Mouse (Mus musculus) 3T3-L1 (cell line): ENCODE results near the gene Atp6v0b.
A peak's percentile ranks its signal among the peaks of the same experiment; 100 is the strongest.

Source experiments
- DNase-seq: peaks from one replicate; pipeline ENCODE4 v3.0.0-alpha.2; 2015; ENCODE audit warnings: low read depth, low spot score

Atp6v0b gene

GRCm38 (mm10) chr4:117908834-117909453, 21.8 kb upstream of the Atp6v0b start:
- DNase-seq, result no peak

GRCm38 (mm10) chr4:117906196-117906595, 19.1 kb upstream of the Atp6v0b start:
- DNase-seq, result peak; percentile 79

- DNase-seq, result no peak
Observed at GRCm38 (mm10) chr4:117904761-117905160, 17.6 kb upstream of the Atp6v0b start.

GRCm38 (mm10) chr4:117904094-117904493, 17.0 kb upstream of the Atp6v0b start:
- DNase-seq, result no peak

GRCm38 (mm10) chr4:117898111-117898510, 11.0 kb upstream of the Atp6v0b start:
- DNase-seq, result no peak

GRCm38 (mm10) chr4:117896031-117896430, 8.9 kb upstream of the Atp6v0b start:
- DNase-seq, result no peak

- DNase-seq, result no peak
Observed at GRCm38 (mm10) chr4:117895339-117895738, 8.2 kb upstream of the Atp6v0b start.

- DNase-seq, result no peak
Observed at GRCm38 (mm10) chr4:117894601-117895000, 7.5 kb upstream of the Atp6v0b start.

- peak; percentile 65 for DNase-seq
Observed at GRCm38 (mm10) chr4:117893376-117893775, 6.2 kb upstream of the Atp6v0b start.

GRCm38 (mm10) chr4:117891738-117892161, 4.6 kb upstream of the Atp6v0b start, which contains the start of gene Dph2:
Gene Dph2, minus strand, starts transcription at chr4:117892032.
- DNase-seq, result peak; percentile 95

GRCm38 (mm10) chr4:117890750-117891149, 3.6 kb upstream of the Atp6v0b start:
- DNase-seq, result no peak

GRCm38 (mm10) chr4:117890031-117890430, 2.9 kb upstream of the Atp6v0b start:
- DNase-seq, result no peak

- DNase-seq, result no peak
Observed at GRCm38 (mm10) chr4:117889471-117889870, 2.3 kb upstream of the Atp6v0b start.

- DNase-seq, result no peak
Observed at GRCm38 (mm10) chr4:117887920-117888319, 787 bp upstream of the Atp6v0b start.

- DNase-seq, result no peak
Observed at GRCm38 (mm10) chr4:117886644-117887043, 489 bp downstream of the Atp6v0b start.

- DNase-seq, result peak; percentile 50
Observed at GRCm38 (mm10) chr4:117885994-117886393, 1.1 kb downstream of the Atp6v0b start.

GRCm38 (mm10) chr4:117885093-117885492, 2.0 kb downstream of the Atp6v0b start:
- no peak for DNase-seq

GRCm38 (mm10) chr4:117884146-117884545, 3.0 kb downstream of the Atp6v0b start:
- DNase-seq, result no peak

GRCm38 (mm10) chr4:117882701-117883691, 4.1 kb downstream of the Atp6v0b start, which contains the start of gene B4galt2:
Gene B4galt2, minus strand, starts transcription at chr4:117883487.
- DNase-seq, result peak; percentile 33

- DNase-seq, result no peak
Observed at GRCm38 (mm10) chr4:117878703-117879102, 8.4 kb downstream of the Atp6v0b start.

GRCm38 (mm10) chr4:117878301-117878700, 8.8 kb downstream of the Atp6v0b start:
- DNase-seq, result no peak

- DNase-seq, result no peak
Observed at GRCm38 (mm10) chr4:117873615-117874014, 13.5 kb downstream of the Atp6v0b start.
